In the genomic region with DNA sequence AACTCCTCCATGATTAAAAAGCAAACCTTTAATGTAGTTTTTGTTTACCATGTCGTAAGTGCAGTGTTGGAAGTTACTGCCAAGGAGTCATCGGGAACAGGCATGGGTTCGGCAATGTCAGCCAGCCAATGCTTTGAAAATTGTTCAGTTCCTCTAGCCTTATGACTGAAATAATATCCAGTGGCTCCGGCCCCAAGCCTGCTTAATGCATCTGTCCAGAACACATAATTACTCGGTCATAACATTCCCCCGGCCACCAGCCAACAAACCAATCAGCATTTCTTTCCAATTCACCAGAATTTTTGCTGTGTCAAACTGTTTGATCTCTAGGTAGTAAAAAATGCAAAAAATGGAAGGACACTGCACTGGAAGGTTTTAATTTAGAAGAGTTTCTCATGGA, we compare ENCODE assay signal across 22 mouse cellular contexts.
DNase-seq lines count a peak whose midpoint lies in the region; ATAC-seq and TF ChIP-seq lines count a peak whose summit lies in the region.
"Had no signal": no experiment of that assay in that cellular context is flagged by ENCODE, and none has a peak within 500 bp of the region (broad histone marks: within the 10 kb centered on the region; RNA-seq: fewer than 3 reads in every experiment).

No protein-coding gene starts in this region.

- H3K4me1 ChIP-seq in heart, embryonic 13.5 days = no peaks in the 10 kb centered on the region
- H3K4me1 ChIP-seq in lung, embryonic 16.5 days (replicated peaks; ENCODE audit: control insufficient read depth, insufficient read depth, low read length) = no peaks in the 10 kb centered on the region
- H3K4me1 ChIP-seq in lung, postnatal 0 days (ENCODE audit: insufficient read depth, low read depth, low read length) = no peaks in the 10 kb centered on the region
- H3K4me1 ChIP-seq in stomach, postnatal 0 days (replicated peaks; ENCODE audit: control insufficient read depth, insufficient read depth) = no peaks in the 10 kb centered on the region
- H3K4me1 ChIP-seq: forebrain, embryonic 13.5 days had no signal

- TF ChIP-seq EP300 in lung, postnatal 0 days (IDR thresholded peaks at IDR 0.05) = no peak
- no peak for TF ChIP-seq EP300 in stomach, postnatal 0 days (optimal IDR thresholded peaks at IDR 0.05)

- DNase-seq in heart, postnatal 4 days = no peak
- no peak for DNase-seq in lung, adult 18-20 months
- peak; percentile 41 for DNase-seq in lung, postnatal 0 days (ENCODE audit: low spot score)
- DNase-seq in stomach, postnatal 0 days (ENCODE audit: low spot score) = peak; percentile 18
- no peak for DNase-seq in adipocyte (ENCODE audit: low spot score)
- DNase-seq in frontal cortex, adult 2 months (ENCODE audit: extremely low spot score in 1 of 2, low spot score in 1 of 2) = no peak
- DNase-seq: adrenal gland, postnatal 25 days; B cell, adult 2 months; cerebellum, adult 18-20 months; cerebellum, postnatal 36 days; heart, adult 2 months; kidney, adult 2 months; kidney, postnatal 4 days; left cerebral cortex, postnatal 4 days; right cerebral cortex, postnatal 14 days; thymus, postnatal 25 days had no signal

- H3K27me3 ChIP-seq in heart, embryonic 13.5 days (replicated peaks) = no peaks in the 10 kb centered on the region
- H3K27me3 ChIP-seq in lung, embryonic 16.5 days (ENCODE audit: control insufficient read depth, insufficient read depth, low read depth, low read length) = no peaks in the 10 kb centered on the region
- H3K27me3 ChIP-seq in lung, postnatal 0 days (replicated peaks; ENCODE audit: insufficient read depth, low read length) = no peaks in the 10 kb centered on the region
- H3K27me3 ChIP-seq in stomach, postnatal 0 days (ENCODE audit: control insufficient read depth, insufficient read depth, low read length) = no peaks in the 10 kb centered on the region
- H3K27me3 ChIP-seq: forebrain, embryonic 13.5 days had no signal

- no peak for ATAC-seq in heart, embryonic 13.5 days (ENCODE audit: extremely low read depth, insufficient number of reproducible peaks, low FRiP score, low TSS enrichment)
- peak; percentile 89 for ATAC-seq in lung, embryonic 16.5 days (ENCODE audit: low read depth)
- ATAC-seq in lung, postnatal 0 days = no peak
- ATAC-seq in stomach, postnatal 0 days (ENCODE audit: low FRiP score, low TSS enrichment) = no peak
- ATAC-seq: activated CD4-positive, CD25-positive, alpha-beta regulatory T cell, adult 4 months; forebrain, embryonic 13.5 days; Patski had no signal

- TF ChIP-seq CTCF in lung, postnatal 0 days (IDR thresholded peaks at IDR 0.05) = no peak
- no peak for TF ChIP-seq CTCF in stomach, postnatal 0 days (IDR thresholded peaks at IDR 0.05; ENCODE audit: low read depth)

- H3K9ac ChIP-seq in heart, embryonic 13.5 days = no peak overlapping the region
- H3K9ac ChIP-seq in lung, embryonic 16.5 days (ENCODE audit: low read length) = no peak overlapping the region
- no peak overlapping the region for H3K9ac ChIP-seq in lung, postnatal 0 days (replicated peaks; ENCODE audit: low read depth)
- H3K9ac ChIP-seq in stomach, postnatal 0 days (ENCODE audit: low read length) = no peak overlapping the region
- H3K9ac ChIP-seq: forebrain, embryonic 13.5 days; hindbrain, embryonic 14.5 days had no signal

- no peaks in the 10 kb centered on the region for H3K36me3 ChIP-seq in heart, embryonic 13.5 days
- H3K36me3 ChIP-seq in lung, embryonic 16.5 days (ENCODE audit: control insufficient read depth, insufficient read depth, low read length) = no peaks in the 10 kb centered on the region
- H3K36me3 ChIP-seq in lung, postnatal 0 days (ENCODE audit: insufficient read depth, low read length) = no peaks in the 10 kb centered on the region
- H3K36me3 ChIP-seq in stomach, postnatal 0 days (ENCODE audit: control insufficient read depth, insufficient read depth, low read length) = no peaks in the 10 kb centered on the region

- no peak overlapping the region for H3K27ac ChIP-seq in heart, embryonic 13.5 days (replicated peaks)
- no peak overlapping the region for H3K27ac ChIP-seq in lung, embryonic 16.5 days (ENCODE audit: low read length)
- H3K27ac ChIP-seq in lung, postnatal 0 days (ENCODE audit: low read length) = no peak overlapping the region
- no peak overlapping the region for H3K27ac ChIP-seq in stomach, postnatal 0 days (replicated peaks)
- H3K27ac ChIP-seq: forebrain, embryonic 13.5 days; heart, adult 2 months; hindbrain, embryonic 14.5 days had no signal

- 72% methylated on average over 6 of the region's 6 CpGs for WGBS in heart, embryonic 13.5 days
- 43% methylated on average over 6 of the region's 6 CpGs for WGBS in lung, embryonic 16.5 days
- 50% methylated on average over 6 of the region's 6 CpGs for WGBS in lung, postnatal 0 days
- 42% methylated on average over 6 of the region's 6 CpGs for WGBS in stomach, postnatal 0 days

- peak overlapping the region; percentile 16; the same call in 1 of the 2 replicates for H3K4me2 ChIP-seq in heart, embryonic 13.5 days
- H3K4me2 ChIP-seq in lung, embryonic 16.5 days (ENCODE audit: low read depth, low read length) = peak overlapping the region; percentile 36
- no peak overlapping the region for H3K4me2 ChIP-seq in lung, postnatal 0 days (replicated peaks; ENCODE audit: low read depth, low read length)
- peak overlapping the region; percentile 19; the same call in 1 of the 2 replicates for H3K4me2 ChIP-seq in stomach, postnatal 0 days (replicated peaks; ENCODE audit: low read depth)
- H3K4me2 ChIP-seq: forebrain, embryonic 13.5 days; hindbrain, embryonic 14.5 days had no signal

- H3K4me3 ChIP-seq in heart, embryonic 13.5 days = no peak overlapping the region
- peak overlapping the region; percentile 16 for H3K4me3 ChIP-seq in lung, embryonic 16.5 days (ENCODE audit: low read length)
- peak overlapping the region; percentile 6; the same call in 1 of the 2 replicates for H3K4me3 ChIP-seq in lung, postnatal 0 days (ENCODE audit: low read depth, low read length)
- H3K4me3 ChIP-seq in stomach, postnatal 0 days (ENCODE audit: low read depth, low read length) = peak overlapping the region; percentile 16; the same call in 1 of the 2 replicates
- H3K4me3 ChIP-seq: forebrain, embryonic 13.5 days; heart, adult 2 months had no signal

- H3K9me3 ChIP-seq in heart, embryonic 13.5 days = no peaks in the 10 kb centered on the region
- no peaks in the 10 kb centered on the region for H3K9me3 ChIP-seq in lung, embryonic 16.5 days (ENCODE audit: control insufficient read depth, low read length)
- no peaks in the 10 kb centered on the region for H3K9me3 ChIP-seq in lung, postnatal 0 days (ENCODE audit: low read length)
- H3K9me3 ChIP-seq in stomach, postnatal 0 days (ENCODE audit: control insufficient read depth, low read length) = no peaks in the 10 kb centered on the region
- H3K9me3 ChIP-seq: forebrain, embryonic 13.5 days had no signal

Comparison
In these comparisons a context has a peak if more than half of its experiments do, and no peak if none do; other contexts are left out.
1. DNase-seq: peak in lung, postnatal 0 days (single experiment) and stomach, postnatal 0 days (single experiment); none in heart, postnatal 4 days (single experiment), lung, adult 18-20 months (0 of 2), adipocyte (single experiment) and frontal cortex, adult 2 months (0 of 2).